Mouse (Mus musculus): Measurements from ENCODE around the gene Arf1.

DNA sequence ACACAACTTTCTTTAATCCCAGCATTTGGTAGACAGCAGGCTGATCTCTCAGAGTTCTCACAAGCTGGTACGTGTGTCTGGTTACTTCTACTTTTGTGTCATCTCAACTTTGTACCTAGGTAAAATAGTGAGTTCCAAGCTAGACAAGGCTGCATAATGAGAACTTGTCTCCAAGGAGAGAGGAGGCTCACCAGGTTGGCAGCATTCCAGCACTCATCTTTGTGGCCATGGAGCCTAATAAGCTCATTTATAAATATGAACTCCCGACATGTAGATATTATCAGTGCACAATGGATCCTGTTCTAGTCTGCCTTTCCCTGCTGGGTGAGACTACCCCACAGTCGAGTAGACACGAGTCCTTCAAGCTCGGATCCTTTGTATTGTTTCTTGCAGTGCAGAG is 18.5 kb downstream of the Arf1 start:
- TF ChIP-seq CTCF (IDR thresholded peaks at IDR 0.05; ENCODE audit: low read depth) (no peak), EP300 (IDR thresholded peaks at IDR 0.05; ENCODE audit: low read depth) (no peak)
